Mouse (Mus musculus): ENCODE measurements around the gene Pof1b. TPM values are rescaled to one million over a fixed set of nuclear protein-coding genes. Genes with fewer than 3 reads are reported as not detected.

The Pof1b gene
- not detected in 2 replicates for polyA plus RNA-seq (2012; rRNA removed)

DNA sequence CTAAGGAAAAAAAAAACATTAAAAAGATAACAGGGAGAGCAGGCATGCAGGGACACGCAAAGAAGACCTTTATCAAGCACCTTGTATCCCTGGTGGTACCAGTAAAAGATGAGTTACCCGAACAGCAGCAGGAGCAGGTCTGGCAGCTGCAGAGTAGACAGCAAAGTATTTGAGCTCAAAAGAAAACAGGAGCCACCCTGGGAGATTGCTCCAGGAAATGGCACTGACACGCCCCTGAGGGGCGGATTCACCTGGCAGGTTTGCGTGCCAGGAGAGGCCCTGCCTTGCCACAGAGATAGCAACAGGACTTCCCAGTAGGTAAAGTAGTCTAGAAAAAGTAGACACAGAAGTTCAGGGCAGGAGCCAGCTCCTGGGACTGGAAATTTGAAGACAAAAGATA, at the start of gene Pof1b:
Gene Pof1b, minus strand, starts transcription at position 144 of the 400 bp plus-strand sequence.

GRCm38 (mm10) chrX:112600511-112601305, 97.7 kb downstream of the Pof1b start, which contains the start of gene Zfp711:
TSS of gene Zfp711 (plus strand) at chrX:112600526.

Other genes starting within 250 kb of the Pof1b start
- gene 2010106E10Rik, start 203.4 kb downstream of the Pof1b start, polyA plus RNA-seq (2012; rRNA removed): not detected in 2 replicates
- gene Zfp711, start 98.1 kb downstream of the Pof1b start, polyA plus RNA-seq (2012; rRNA removed): 28.4 and 31.8 TPM in 2 replicates

Data from central nervous system, embryonic 18 days (tissue).